Mouse (Mus musculus) heart, embryonic 14.5 days (tissue): ENCODE results near the gene Adat2. TPM values are rescaled to one million over a fixed set of nuclear protein-coding genes. Genes with fewer than 3 reads are reported as not detected.
A peak's percentile ranks its signal among the peaks of the same experiment; 100 is the strongest.

ENCODE experiments used
- ATAC-seq: fragments of 200-750 bp; cut with Nextera tagmentation; 2 replicates; pipeline ENCODE4 v1.8.0; 2017; ENCODE audit warnings: low read depth, moderate TSS enrichment; ENCODE audit not compliant: insufficient number of reproducible peaks, insufficient read depth, low FRiP score
- H3K27ac ChIP-seq, 2 experiments: fragments of 200-500 bp in 1 of 2; fragments of 300-500 bp in 1 of 2; sonication (generic) in 1 of 2; replicated peaks in 1 of 2; 2 replicates each; pipeline ENCODE4 v1.5.1; 2012 to 2014; ENCODE audit warnings: low read depth in 2 of 2, low read length in 2 of 2, control low read depth in 1 of 2, mild to moderate bottlenecking in 1 of 2, mixed read lengths in 1 of 2; ENCODE audit not compliant: control insufficient read depth in 1 of 2, insufficient read depth in 1 of 2
- H3K27me3 ChIP-seq: fragments of 300-500 bp; sonication (generic); 2 replicates; pipeline ENCODE4 v1.6.1; 2014; ENCODE audit warnings: mild to moderate bottlenecking, low read length, control low read depth; ENCODE audit not compliant: control insufficient read depth, insufficient read depth
- H3K36me3 ChIP-seq: fragments of 300-500 bp; sonication (generic); 2 replicates; pipeline ENCODE4 v1.6.1; 2014; ENCODE audit warnings: mild to moderate bottlenecking, control low read depth, low read length, mixed read lengths; ENCODE audit not compliant: control insufficient read depth, insufficient read depth
- H3K4me1 ChIP-seq, 2 experiments: fragments of 200-500 bp in 1 of 2; fragments of 300-500 bp in 1 of 2; sonication (generic) in 1 of 2; 2 replicates each; pipeline ENCODE4 v1.6.1; 2012 to 2014; ENCODE audit warnings: low read length in 2 of 2, control low read depth in 1 of 2, mixed read lengths in 1 of 2; ENCODE audit not compliant: control insufficient read depth in 2 of 2, insufficient read depth in 2 of 2
- H3K4me2 ChIP-seq: fragments of 300-500 bp; sonication (generic); 2 replicates; pipeline ENCODE4 v1.6.1; 2014; ENCODE audit warnings: mild to moderate bottlenecking, low read length
- H3K4me3 ChIP-seq, 2 experiments: fragments of 200-500 bp in 1 of 2; fragments of 300-500 bp in 1 of 2; sonication (generic) in 1 of 2; 2 replicates each; pipeline ENCODE4 v1.5.1; 2012 to 2014; ENCODE audit warnings: low read length in 2 of 2, mild to moderate bottlenecking in 2 of 2, control low read depth in 1 of 2, low read depth in 1 of 2, moderate library complexity in 1 of 2; ENCODE audit not compliant: control insufficient read depth in 1 of 2, insufficient read depth in 1 of 2
- H3K9ac ChIP-seq: fragments of 300-500 bp; sonication (generic); 2 replicates; pipeline ENCODE4 v1.6.1; 2014; ENCODE audit warnings: mild to moderate bottlenecking, low read length
- H3K9me3 ChIP-seq: fragments of 300-500 bp; sonication (generic); 2 replicates; pipeline ENCODE4 v1.6.1; 2016; ENCODE audit warnings: low read length, control low read depth; ENCODE audit not compliant: control insufficient read depth
- WGBS: fragments of 180-500 bp; shearing (Covaris S2); extraction: QIAGEN DNeasy Blood & Tissue Kit; methylation state at CpG from one replicate; pipeline ENCODE4 v1.1.7; 2014; 5-methylcytosine and 5-hydroxymethylcytosine counted together
- polyA plus RNA-seq: library from polyadenylated mRNA; unstranded; fragments of >200 nt; fragmentation: Nextera tagmentation; extraction: Ambion mirVana; gene quantifications from 2 replicates; pipeline ENCODE4 v1.2.1, GENCODE M21; 2014

Adat2 gene
- polyA plus RNA-seq, 1 experiment from 2014 or later: 4.1 TPM

DNA sequence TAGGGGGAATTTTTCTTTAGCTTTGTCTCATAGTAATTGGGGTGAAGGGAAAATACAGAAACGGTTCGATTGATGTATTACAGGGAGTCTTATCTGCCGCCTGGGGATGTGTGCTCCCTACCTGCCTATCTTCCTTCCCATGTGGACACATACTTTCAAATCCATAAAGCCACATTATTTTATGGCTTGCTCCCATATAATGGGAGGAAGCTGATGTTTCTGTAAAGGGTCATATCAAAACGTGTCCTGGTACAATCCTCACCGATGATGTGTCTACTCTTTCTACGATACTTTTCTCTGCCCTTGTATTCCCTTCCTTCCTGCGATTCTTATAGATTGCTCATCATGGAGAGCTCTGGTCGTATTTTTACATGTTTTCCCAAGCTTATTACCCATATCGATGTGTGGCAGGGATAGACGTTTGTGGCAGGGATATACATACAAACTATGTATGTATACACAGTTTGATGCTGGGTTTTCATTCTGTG lies 848 bp downstream of the Adat2 start:
- no peak for ATAC-seq
- Histone ChIP-seq H3K9me3 (no peaks in the 10 kb centered on the region), H3K9ac (peak overlapping the region; percentile 80), H3K36me3 (peaks cover 6% of the 10 kb centered on the region; the same call in 1 of the 2 replicates), H3K27ac (peak overlapping the region in 1 of 2 experiments; percentile 76; a peak in 1 of 4 replicates), H3K27me3 (no peaks in the 10 kb centered on the region), H3K4me2 (peak overlapping the region; percentile 86), H3K4me1 (peaks cover 0 to 11% of the 10 kb centered on the region in 2 experiments; a peak in 2 of 4 replicates), H3K4me3 (peak overlapping the region; percentile 76 to 91)
- WGBS: 27% methylated on average over 10 of the region's 10 CpGs

GRCm38 (mm10) chr10:13554316-13554715 lies 1.6 kb downstream of the Adat2 start:
- no peak overlapping the region for H3K9ac ChIP-seq
- ATAC-seq: no peak
- H3K27ac ChIP-seq: no peak overlapping the region
- no peak overlapping the region for H3K4me3 ChIP-seq
- peaks cover 6% of the 10 kb centered on the region; the same call in 1 of the 2 replicates for H3K36me3 ChIP-seq
- 86% methylated on average over 1 of the region's 1 CpGs for whole genome bisulfite sequencing
- H3K9me3 ChIP-seq: no peaks in the 10 kb centered on the region
- peaks cover 0 to 11% of the 10 kb centered on the region in 2 experiments; a peak in 2 of 4 replicates for H3K4me1 ChIP-seq
- H3K27me3 ChIP-seq: no peaks in the 10 kb centered on the region
- H3K4me2 ChIP-seq: no peak overlapping the region

GRCm38 (mm10) chr10:13560014-13560674 lies 7.5 kb downstream of the Adat2 start:
- H3K4me3 ChIP-seq: no peak overlapping the region
- no peak for ATAC-seq
- H3K27me3 ChIP-seq: no peaks in the 10 kb centered on the region
- no peaks in the 10 kb centered on the region for H3K9me3 ChIP-seq
- no peak overlapping the region for H3K9ac ChIP-seq
- H3K27ac ChIP-seq: no peak overlapping the region
- 0 out of 4 replicates have a peak, but pooled peaks cover 0 to 3% of the 10 kb centered on the region in 2 experiments for H3K4me1 ChIP-seq
- peaks cover 33% of the 10 kb centered on the region for H3K36me3 ChIP-seq
- 88% methylated on average over 13 of the region's 13 CpGs for WGBS
- H3K4me2 ChIP-seq: no peak overlapping the region

DNA sequence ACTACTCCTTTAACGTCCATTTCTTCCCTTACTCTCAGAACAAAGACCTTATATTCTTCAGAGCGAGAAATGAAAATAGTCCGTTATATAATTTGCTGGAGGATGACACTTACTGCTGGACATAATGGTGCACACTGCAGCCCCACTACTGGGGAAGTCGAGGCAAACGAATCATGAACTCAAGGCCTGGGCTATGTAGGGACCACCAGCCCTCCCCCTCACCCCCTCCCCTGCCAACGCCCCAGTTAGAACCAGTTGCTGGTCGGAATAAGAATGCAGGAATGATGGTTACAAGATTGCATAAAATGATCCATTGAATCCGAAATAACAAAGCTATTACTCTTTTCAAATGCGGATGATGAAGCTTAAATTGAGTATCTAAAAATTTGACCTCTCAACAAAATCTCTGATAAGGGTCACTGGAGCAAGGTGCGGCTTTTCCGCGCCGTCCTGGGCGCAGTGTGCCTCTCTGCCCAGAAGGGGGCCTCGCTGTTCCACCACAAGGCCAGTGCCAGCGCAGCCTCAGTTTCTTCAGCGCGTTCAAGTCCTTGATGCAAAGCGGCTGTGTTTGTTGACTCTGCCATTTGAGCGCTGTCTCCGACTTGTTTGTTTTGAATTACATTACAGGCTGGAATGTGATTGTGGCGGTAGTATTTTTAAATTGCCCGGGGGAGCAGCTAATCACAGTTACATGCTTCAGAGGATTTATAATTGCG lies 11.8 kb downstream of the Adat2 start:
- 24% methylated on average over 24 of the region's 24 CpGs for WGBS
- no peak for ATAC-seq
- H3K4me3 ChIP-seq: peak overlapping the region; percentile 32 to 33

DNA sequence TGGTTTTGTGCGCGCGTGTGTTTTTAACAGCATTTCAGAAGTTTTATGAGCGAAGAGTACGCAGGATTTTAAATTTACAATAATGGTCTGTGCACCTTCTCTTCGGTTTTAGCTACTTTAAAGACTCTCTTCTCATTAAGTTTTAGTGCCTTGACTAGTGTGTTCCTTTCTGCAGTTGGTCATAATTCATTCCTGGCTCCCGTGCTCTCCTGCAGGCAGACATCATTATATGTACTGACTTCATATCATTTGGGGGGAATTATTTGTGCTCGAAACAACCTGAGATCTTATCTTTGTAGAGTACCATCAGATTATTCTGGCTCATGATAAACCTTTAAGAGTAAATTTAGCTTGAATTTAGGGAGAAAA lies 12.4 kb downstream of the Adat2 start:
- ATAC-seq: no peak

More for the DNA sequence above, 11.8 kb downstream of the Adat2 start:
- Histone ChIP-seq H3K9me3 (no peaks in the 10 kb centered on the region), H3K4me2 (peak overlapping the region; percentile 68), H3K27me3 (no peaks in the 10 kb centered on the region), H3K4me1 (0 out of 4 replicates have a peak, but pooled peaks cover 0 to 3% of the 10 kb centered on the region in 2 experiments), H3K36me3 (peaks cover 27% of the 10 kb centered on the region), H3K9ac (no peak overlapping the region; the same call in 1 of the 2 replicates), H3K27ac (no peak overlapping the region)

GRCm38 (mm10) chr10:13566393-13566792 lies 13.7 kb downstream of the Adat2 start:
- Histone ChIP-seq H3K27me3 (no peaks in the 10 kb centered on the region), H3K9me3 (no peaks in the 10 kb centered on the region), H3K36me3 (peaks cover 14% of the 10 kb centered on the region; the same call in 1 of the 2 replicates), H3K4me2 (no peak overlapping the region), H3K9ac (no peak overlapping the region), H3K4me1 (peaks cover 3 to 4% of the 10 kb centered on the region in 2 experiments; a peak in 2 of 4 replicates), H3K27ac (no peak overlapping the region), H3K4me3 (no peak overlapping the region)
- ATAC-seq: no peak
- 52% methylated on average over 13 of the region's 13 CpGs for WGBS

More for the DNA sequence above, 12.4 kb downstream of the Adat2 start:
- Histone ChIP-seq H3K4me1 (peaks cover 3% of the 10 kb centered on the region in 2 experiments; a peak in 2 of 4 replicates), H3K4me3 (peak overlapping the region; percentile 32 to 33; a peak in 3 of 4 replicates), H3K27me3 (no peaks in the 10 kb centered on the region), H3K36me3 (peaks cover 27% of the 10 kb centered on the region), H3K27ac (no peak overlapping the region), H3K4me2 (peak overlapping the region; percentile 68), H3K9me3 (no peaks in the 10 kb centered on the region), H3K9ac (no peak overlapping the region; the same call in 1 of the 2 replicates)
- WGBS: 49% methylated on average over 8 of the region's 8 CpGs

GRCm38 (mm10) chr10:13569818-13570217 lies 17.1 kb downstream of the Adat2 start:
- no peak overlapping the region for H3K27ac ChIP-seq
- H3K9me3 ChIP-seq: no peaks in the 10 kb centered on the region
- no peak overlapping the region for H3K9ac ChIP-seq
- H3K27me3 ChIP-seq: no peaks in the 10 kb centered on the region
- H3K4me3 ChIP-seq: no peak overlapping the region
- no peak for ATAC-seq
- H3K4me1 ChIP-seq: peaks cover 2 to 4% of the 10 kb centered on the region in 2 experiments; a peak in 2 of 4 replicates
- H3K4me2 ChIP-seq: no peak overlapping the region
- H3K36me3 ChIP-seq: no peaks in the 10 kb centered on the region
- WGBS: 43% methylated on average over 7 of the region's 7 CpGs
